Mouse (Mus musculus): ENCODE data around the gene Hist2h2bb. TPM values are rescaled to one million over a fixed set of nuclear protein-coding genes. Genes with fewer than 3 reads are reported as not detected.

Hist2h2bb gene
- total RNA-seq (2015) (1,241 and 1,605 TPM in 2 replicates), total RNA-seq (2017) (11,779 and 12,958 TPM in 2 replicates)

- peak; percentile 87 for ATAC-seq (ENCODE audit: poor library complexity, severe bottlenecking)
Observed at GRCm38 (mm10) chr3:96269511-96270474, at the start of gene Hist2h2bb. Gene Hist2h2bb, plus strand, starts transcription at chr3:96269752.

GRCm38 (mm10) chr3:96220131-96220764, 49.3 kb upstream of the Hist2h2bb start:
- ATAC-seq (ENCODE audit: poor library complexity, severe bottlenecking), result 0 out of 2 replicates have a peak, but pooled peaks have one; percentile 1

- peak; percentile 76 for ATAC-seq (ENCODE audit: poor library complexity, severe bottlenecking)
Observed at GRCm38 (mm10) chr3:96220765-96221639, 48.5 kb upstream of the Hist2h2bb start, which contains the start of the genes Hist2h2ac and Hist2h2be. Gene Hist2h2ac, minus strand, starts transcription at chr3:96220880. Gene Hist2h2be, plus strand, starts transcription at chr3:96221119.

GRCm38 (mm10) chr3:96221640-96222038, 47.9 kb upstream of the Hist2h2bb start:
- no peak for ATAC-seq (ENCODE audit: poor library complexity, severe bottlenecking)

- no peak for ATAC-seq (ENCODE audit: poor library complexity, severe bottlenecking)
Observed at GRCm38 (mm10) chr3:96222774-96223173, 46.8 kb upstream of the Hist2h2bb start.

- no peak for ATAC-seq (ENCODE audit: poor library complexity, severe bottlenecking)
Observed at GRCm38 (mm10) chr3:96225421-96225820, 44.1 kb upstream of the Hist2h2bb start.

- ATAC-seq (ENCODE audit: poor library complexity, severe bottlenecking), result peak; percentile 73
Observed at GRCm38 (mm10) chr3:96226695-96227648, 42.6 kb upstream of the Hist2h2bb start.

GRCm38 (mm10) chr3:96228828-96229227, 40.7 kb upstream of the Hist2h2bb start:
- ATAC-seq (ENCODE audit: poor library complexity, severe bottlenecking), result no peak

GRCm38 (mm10) chr3:96230404-96230803, 39.1 kb upstream of the Hist2h2bb start:
- ATAC-seq (ENCODE audit: poor library complexity, severe bottlenecking), result peak; percentile 53

GRCm38 (mm10) chr3:96230910-96231757, 38.4 kb upstream of the Hist2h2bb start:
- no peak for ATAC-seq (ENCODE audit: poor library complexity, severe bottlenecking)

- ATAC-seq (ENCODE audit: poor library complexity, severe bottlenecking), result no peak
Observed at GRCm38 (mm10) chr3:96231758-96232120, 37.8 kb upstream of the Hist2h2bb start.

- no peak for ATAC-seq (ENCODE audit: poor library complexity, severe bottlenecking)
Observed at GRCm38 (mm10) chr3:96234914-96235313, 34.6 kb upstream of the Hist2h2bb start.

- ATAC-seq (ENCODE audit: poor library complexity, severe bottlenecking), result no peak
Observed at GRCm38 (mm10) chr3:96235836-96236235, 33.7 kb upstream of the Hist2h2bb start.

- ATAC-seq (ENCODE audit: poor library complexity, severe bottlenecking), result no peak
Observed at GRCm38 (mm10) chr3:96236834-96237334, 32.7 kb upstream of the Hist2h2bb start.

GRCm38 (mm10) chr3:96237335-96237903, 32.1 kb upstream of the Hist2h2bb start:
- no peak for ATAC-seq (ENCODE audit: poor library complexity, severe bottlenecking)

- ATAC-seq (ENCODE audit: poor library complexity, severe bottlenecking), result no peak
Observed at GRCm38 (mm10) chr3:96237904-96238511, 31.5 kb upstream of the Hist2h2bb start.

- peak; percentile 71 for ATAC-seq (ENCODE audit: poor library complexity, severe bottlenecking)
Observed at GRCm38 (mm10) chr3:96238954-96239793, 30.4 kb upstream of the Hist2h2bb start, which contains the start of gene Hist2h3c2. Gene Hist2h3c2, minus strand, starts transcription at chr3:96239127.

Measured in megakaryocyte, adult 5-6 weeks (primary cell).